Mouse (Mus musculus) forebrain, embryonic 14.5 days (tissue): ENCODE measurements around the gene Muc3. TPM values are rescaled to one million over a fixed set of nuclear protein-coding genes. Genes with fewer than 3 reads are reported as not detected.

ENCODE experiments used
- ATAC-seq: fragments of 200-750 bp; cut with Nextera tagmentation; 2 replicates; pipeline ENCODE4 v1.8.0; 2017; ENCODE audit warnings: mild to moderate bottlenecking, moderate library complexity
- DNase-seq: peaks from one replicate; pipeline ENCODE4 v3.0.0-alpha.2; 2015; ENCODE audit warnings: low spot score
- H3K27ac ChIP-seq: fragments of 300-500 bp; sonication (generic); 2 replicates; pipeline ENCODE4 v1.5.1; 2014; ENCODE audit warnings: low read depth, mild to moderate bottlenecking, control low read depth, low read length, moderate library complexity
- H3K27me3 ChIP-seq: fragments of 300-500 bp; sonication (generic); replicated peaks from 2 replicates; pipeline ENCODE4 v1.6.1; 2014; ENCODE audit warnings: low read length, control low read depth, mixed read lengths; ENCODE audit not compliant: control insufficient read depth, insufficient read depth
- H3K36me3 ChIP-seq: fragments of 300-500 bp; sonication (generic); 2 replicates; pipeline ENCODE4 v1.6.1; 2014; ENCODE audit warnings: low read length, control low read depth; ENCODE audit not compliant: control insufficient read depth, insufficient read depth
- H3K4me1 ChIP-seq: fragments of 300-500 bp; sonication (generic); 2 replicates; pipeline ENCODE4 v1.6.1; 2014; ENCODE audit warnings: antibody characterized with exemption, low read length, control low read depth; ENCODE audit not compliant: control insufficient read depth, insufficient read depth
- H3K4me2 ChIP-seq: fragments of 300-500 bp; sonication (generic); 2 replicates; pipeline ENCODE4 v1.6.1; 2014; ENCODE audit warnings: mild to moderate bottlenecking, control low read depth, low read length
- H3K4me3 ChIP-seq: fragments of 300-500 bp; sonication (generic); 2 replicates; pipeline ENCODE4 v1.5.1; 2014; ENCODE audit warnings: low read depth, low read length, control low read depth
- H3K9ac ChIP-seq: fragments of 300-500 bp; sonication (generic); 2 replicates; pipeline ENCODE4 v1.6.1; 2014; ENCODE audit warnings: mild to moderate bottlenecking, low read length, control low read depth, moderate library complexity
- H3K9me3 ChIP-seq: fragments of 300-500 bp; sonication (generic); replicated peaks from 2 replicates; pipeline ENCODE4 v1.6.1; 2016; ENCODE audit warnings: low read length, control low read depth, mixed read lengths; ENCODE audit not compliant: control insufficient read depth
- whole genome bisulfite sequencing: fragments of 180-500 bp; shearing (Covaris S2); extraction: QIAGEN DNeasy Blood & Tissue Kit; methylation state at CpG from one replicate; pipeline ENCODE4 v1.1.7; 2014; 5-methylcytosine and 5-hydroxymethylcytosine counted together
- polyA plus RNA-seq: library from polyadenylated mRNA; unstranded; fragments of >200 nt; fragmentation: Nextera tagmentation; extraction: Ambion mirVana; gene quantifications from 2 replicates; pipeline ENCODE4 v1.2.1, GENCODE M21; 2014

The Muc3 gene
- polyA plus RNA-seq, 1 experiment from 2014 or later, result not detected

GRCm38 (mm10) chr5:137107024-137107423 is 42.1 kb downstream of the Muc3 start:
- no peaks in the 10 kb centered on the region for H3K36me3 ChIP-seq
- peak; percentile 93 for DNase-seq
- peak; percentile 37 for ATAC-seq
- no peaks in the 10 kb centered on the region for H3K4me1 ChIP-seq
- no peak overlapping the region for H3K4me2 ChIP-seq
- H3K9ac ChIP-seq, result no peak overlapping the region
- no peaks in the 10 kb centered on the region for H3K27me3 ChIP-seq
- no peak overlapping the region for H3K4me3 ChIP-seq
- H3K9me3 ChIP-seq, result no peaks in the 10 kb centered on the region
- WGBS, result 8% methylated on average over 6 of the region's 6 CpGs
- H3K27ac ChIP-seq, result no peak overlapping the region

GRCm38 (mm10) chr5:137106434-137106833 is 42.7 kb downstream of the Muc3 start:
- H3K4me1 ChIP-seq, result no peaks in the 10 kb centered on the region
- no peaks in the 10 kb centered on the region for H3K9me3 ChIP-seq
- no peak for ATAC-seq
- no peak overlapping the region for H3K4me3 ChIP-seq
- H3K27me3 ChIP-seq, result no peaks in the 10 kb centered on the region
- no peak overlapping the region for H3K27ac ChIP-seq
- H3K4me2 ChIP-seq, result no peak overlapping the region
- WGBS, result 73% methylated on average over 4 of the region's 4 CpGs
- no peak for DNase-seq
- H3K36me3 ChIP-seq, result no peaks in the 10 kb centered on the region
- no peak overlapping the region for H3K9ac ChIP-seq

GRCm38 (mm10) chr5:137103969-137104368 is 45.2 kb downstream of the Muc3 start:
- H3K27me3 ChIP-seq, result no peaks in the 10 kb centered on the region
- no peak overlapping the region for H3K9ac ChIP-seq
- H3K27ac ChIP-seq, result no peak overlapping the region
- 88% methylated on average over 2 of the region's 2 CpGs for whole genome bisulfite sequencing
- H3K4me3 ChIP-seq, result no peak overlapping the region
- no peaks in the 10 kb centered on the region for H3K36me3 ChIP-seq
- no peak for DNase-seq
- no peaks in the 10 kb centered on the region for H3K4me1 ChIP-seq
- no peak for ATAC-seq
- H3K4me2 ChIP-seq, result no peak overlapping the region
- H3K9me3 ChIP-seq, result no peaks in the 10 kb centered on the region

- Histone ChIP-seq H3K4me1 (no peaks in the 10 kb centered on the region), H3K4me2 (no peak overlapping the region), H3K9ac (no peak overlapping the region), H3K36me3 (no peaks in the 10 kb centered on the region), H3K27me3 (no peaks in the 10 kb centered on the region), H3K27ac (no peak overlapping the region), H3K9me3 (no peaks in the 10 kb centered on the region), H3K4me3 (no peak overlapping the region)
- WGBS, result 68% methylated on average over 28 of the region's 28 CpGs
- DNase-seq (no peak), ATAC-seq (no peak)
Measured at GRCm38 (mm10) chr5:137102575-137103522, 46.3 kb downstream of the Muc3 start.

- no peak overlapping the region for H3K4me3 ChIP-seq
- no peaks in the 10 kb centered on the region for H3K27me3 ChIP-seq
- no peaks in the 10 kb centered on the region for H3K36me3 ChIP-seq
- H3K9ac ChIP-seq, result no peak overlapping the region
- no peaks in the 10 kb centered on the region for H3K4me1 ChIP-seq
- no peak for ATAC-seq
- H3K9me3 ChIP-seq, result no peaks in the 10 kb centered on the region
- H3K27ac ChIP-seq, result no peak overlapping the region
- WGBS, result 68% methylated on average over 10 of the region's 10 CpGs
- no peak overlapping the region for H3K4me2 ChIP-seq
- DNase-seq, result no peak
Measured at GRCm38 (mm10) chr5:137102078-137102477, 47.0 kb downstream of the Muc3 start.

GRCm38 (mm10) chr5:137100660-137101059 is 48.5 kb downstream of the Muc3 start:
- H3K4me1 ChIP-seq, result no peaks in the 10 kb centered on the region
- H3K27ac ChIP-seq, result no peak overlapping the region
- H3K27me3 ChIP-seq, result no peaks in the 10 kb centered on the region
- no peaks in the 10 kb centered on the region for H3K36me3 ChIP-seq
- H3K4me3 ChIP-seq, result no peak overlapping the region
- no peaks in the 10 kb centered on the region for H3K9me3 ChIP-seq
- DNase-seq (no peak), ATAC-seq (no peak)
- H3K4me2 ChIP-seq, result no peak overlapping the region
- no peak overlapping the region for H3K9ac ChIP-seq
- WGBS, result 61% methylated on average over 4 of the region's 4 CpGs

GRCm38 (mm10) chr5:137098418-137098817 is 50.7 kb downstream of the Muc3 start:
- ATAC-seq (no peak), DNase-seq (no peak)
- Histone ChIP-seq H3K9ac (no peak overlapping the region), H3K9me3 (no peaks in the 10 kb centered on the region), H3K4me3 (no peak overlapping the region), H3K4me1 (no peaks in the 10 kb centered on the region), H3K36me3 (no peaks in the 10 kb centered on the region), H3K4me2 (no peak overlapping the region), H3K27me3 (no peaks in the 10 kb centered on the region), H3K27ac (no peak overlapping the region)
- WGBS, result 81% methylated on average over 11 of the region's 11 CpGs

- no peak overlapping the region for H3K27ac ChIP-seq
- H3K4me2 ChIP-seq, result no peak overlapping the region
- H3K9ac ChIP-seq, result no peak overlapping the region
- no peaks in the 10 kb centered on the region for H3K9me3 ChIP-seq
- DNase-seq, result peak; percentile 25
- no peak for ATAC-seq
- H3K36me3 ChIP-seq, result no peaks in the 10 kb centered on the region
- 44% methylated on average over 1 of the region's 1 CpGs for WGBS
- H3K4me3 ChIP-seq, result no peak overlapping the region
- no peaks in the 10 kb centered on the region for H3K27me3 ChIP-seq
- H3K4me1 ChIP-seq, result no peaks in the 10 kb centered on the region
Measured at GRCm38 (mm10) chr5:137096037-137096436, 53.1 kb downstream of the Muc3 start.

GRCm38 (mm10) chr5:137095135-137095534 is 54.0 kb downstream of the Muc3 start:
- ATAC-seq (no peak), DNase-seq (no peak)
- Histone ChIP-seq H3K4me1 (no peaks in the 10 kb centered on the region), H3K27me3 (no peaks in the 10 kb centered on the region), H3K9me3 (no peaks in the 10 kb centered on the region), H3K4me3 (no peak overlapping the region), H3K4me2 (no peak overlapping the region), H3K27ac (no peak overlapping the region), H3K36me3 (no peaks in the 10 kb centered on the region), H3K9ac (no peak overlapping the region)
- 85% methylated on average over 10 of the region's 10 CpGs for WGBS
